Comparison of ENCODE assay signal across 17 mouse cellular contexts in the genomic region with DNA sequence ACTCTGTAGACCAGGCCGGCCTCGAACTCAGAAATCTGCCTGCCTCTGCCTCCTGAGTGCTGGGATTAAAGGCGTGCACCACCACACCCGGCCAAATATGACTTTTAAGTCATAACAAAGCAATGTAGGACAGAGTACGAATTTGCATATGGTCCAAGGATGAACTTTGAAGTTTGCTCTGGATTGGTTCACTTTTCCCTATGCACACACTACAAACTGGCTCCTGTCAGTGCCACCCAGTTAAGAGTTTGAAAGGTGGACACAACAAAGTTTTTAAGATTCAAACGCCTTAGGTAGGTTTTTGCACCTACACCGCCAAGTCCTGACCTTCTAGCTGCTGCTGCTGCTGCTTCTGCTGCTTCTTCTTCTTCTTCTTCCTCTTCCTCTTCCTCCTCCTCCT. TPM values are rescaled to one million over a fixed set of nuclear protein-coding genes. Genes with fewer than 3 reads are reported as not detected.
DNase-seq lines count a peak whose midpoint lies in the region; ATAC-seq and TF ChIP-seq lines count a peak whose summit lies in the region.
"Had no signal": no experiment of that assay in that cellular context is flagged by ENCODE, and none has a peak within 500 bp of the region (broad histone marks: within the 10 kb centered on the region; RNA-seq: fewer than 3 reads in every experiment).

No protein-coding gene starts in this region.

- 86% methylated on average over 7 of the region's 7 CpGs for WGBS in embryonic facial prominence, embryonic 13.5 days
- WGBS in embryonic facial prominence, embryonic 10.5 days = 88% methylated on average over 7 of the region's 7 CpGs
- 87% methylated on average over 7 of the region's 7 CpGs for WGBS in limb, embryonic 12.5 days
- WGBS in limb, embryonic 10.5 days = 88% methylated on average over 7 of the region's 7 CpGs
- WGBS in lung, embryonic 14.5 days = 84% methylated on average over 7 of the region's 7 CpGs
- 90% methylated on average over 7 of the region's 7 CpGs for WGBS in lung, adult 2 months

- H3K9me3 ChIP-seq in embryonic facial prominence, embryonic 13.5 days = no peaks in the 10 kb centered on the region
- H3K9me3 ChIP-seq in embryonic facial prominence, embryonic 10.5 days = no peaks in the 10 kb centered on the region
- no peaks in the 10 kb centered on the region for H3K9me3 ChIP-seq in limb, embryonic 12.5 days
- H3K9me3 ChIP-seq in limb, embryonic 10.5 days (replicated peaks) = no peaks in the 10 kb centered on the region
- no peaks in the 10 kb centered on the region for H3K9me3 ChIP-seq in lung, embryonic 14.5 days (ENCODE audit: low read depth, low read length)
- H3K9me3 ChIP-seq: forebrain, embryonic 13.5 days; hindbrain, embryonic 12.5 days had no signal

- H3K4me2 ChIP-seq in embryonic facial prominence, embryonic 13.5 days = peak overlapping the region; percentile 78; the same call in 1 of the 2 replicates
- H3K4me2 ChIP-seq in limb, embryonic 12.5 days = peak overlapping the region; percentile 80; the same call in 1 of the 2 replicates
- peak overlapping the region; percentile 83; the same call in 1 of the 2 replicates for H3K4me2 ChIP-seq in lung, embryonic 14.5 days
- H3K4me2 ChIP-seq in myocyte (ENCODE audit: low read depth) = no peak overlapping the region

- no peak overlapping the region for H3K27ac ChIP-seq in embryonic facial prominence, embryonic 13.5 days
- no peak overlapping the region for H3K27ac ChIP-seq in embryonic facial prominence, embryonic 10.5 days (replicated peaks)
- no peak overlapping the region for H3K27ac ChIP-seq in limb, embryonic 12.5 days
- no peak overlapping the region for H3K27ac ChIP-seq in limb, embryonic 10.5 days
- H3K27ac ChIP-seq in lung, embryonic 14.5 days (ENCODE audit: low read depth) = no peak overlapping the region
- H3K27ac ChIP-seq: forebrain, embryonic 13.5 days; hindbrain, embryonic 12.5 days had no signal

- peaks cover 31% of the 10 kb centered on the region for H3K79me2 ChIP-seq in myocyte (ENCODE audit: control insufficient read depth, insufficient read depth)

- no peak overlapping the region for H3K4me3 ChIP-seq in embryonic facial prominence, embryonic 13.5 days
- H3K4me3 ChIP-seq in embryonic facial prominence, embryonic 10.5 days = no peak overlapping the region
- no peak overlapping the region for H3K4me3 ChIP-seq in limb, embryonic 12.5 days (replicated peaks)
- H3K4me3 ChIP-seq in limb, embryonic 10.5 days = no peak overlapping the region
- no peak overlapping the region for H3K4me3 ChIP-seq in lung, embryonic 14.5 days (ENCODE audit: low read depth, low read length)
- H3K4me3 ChIP-seq in lung, adult 2 months (replicated peaks; ENCODE audit: extremely low read depth, low read depth, low read length) = no peak overlapping the region
- peak overlapping the region; percentile 57 for H3K4me3 ChIP-seq in myocyte

- TF ChIP-seq POLR2A in lung, adult 2 months (IDR thresholded peaks at IDR 0.05; ENCODE audit: borderline replicate concordance, extremely low read depth, low read depth, low read length) = no peak
- no peak for TF ChIP-seq POLR2A in myocyte (IDR thresholded peaks at IDR 0.05; ENCODE audit: insufficient read length, low read depth)

- peak overlapping the region; percentile 42 for H3ac ChIP-seq in myocyte (ENCODE audit: control insufficient read depth, insufficient read length)

- no peak for DNase-seq in embryonic facial prominence, embryonic 10.5 days (ENCODE audit: low spot score)
- DNase-seq in limb, embryonic 10.5 days (ENCODE audit: low spot score) = no peak
- no peak for DNase-seq in lung, embryonic 14.5 days
- DNase-seq in lung, adult 2 months = no peak
- DNase-seq: adrenal gland, postnatal 36 days; B cell, adult 2 months; forebrain, postnatal 0 days; gastrocnemius, postnatal 14 days; heart, postnatal 4 days had no signal

- H3K4me1 ChIP-seq in embryonic facial prominence, embryonic 13.5 days = peaks cover 41% of the 10 kb centered on the region
- peaks cover 62% of the 10 kb centered on the region for H3K4me1 ChIP-seq in embryonic facial prominence, embryonic 10.5 days
- peaks cover 32% of the 10 kb centered on the region for H3K4me1 ChIP-seq in limb, embryonic 12.5 days (replicated peaks)
- H3K4me1 ChIP-seq in limb, embryonic 10.5 days = peaks cover 48% of the 10 kb centered on the region
- peaks cover 14% of the 10 kb centered on the region; the same call in 1 of the 2 replicates for H3K4me1 ChIP-seq in lung, embryonic 14.5 days (ENCODE audit: insufficient read depth)
- H3K4me1 ChIP-seq in lung, adult 2 months (ENCODE audit: control insufficient read depth, insufficient read depth, low read length) = peaks cover 6% of the 10 kb centered on the region

- no peaks in the 10 kb centered on the region for H3K27me3 ChIP-seq in embryonic facial prominence, embryonic 13.5 days
- H3K27me3 ChIP-seq in embryonic facial prominence, embryonic 10.5 days (replicated peaks; ENCODE audit: low read depth, poor library complexity, severe bottlenecking) = peaks cover 40% of the 10 kb centered on the region
- no peaks in the 10 kb centered on the region for H3K27me3 ChIP-seq in limb, embryonic 12.5 days
- H3K27me3 ChIP-seq in limb, embryonic 10.5 days (ENCODE audit: low read depth, poor library complexity, severe bottlenecking) = no peaks in the 10 kb centered on the region
- H3K27me3 ChIP-seq in lung, embryonic 14.5 days (ENCODE audit: insufficient read depth, low read length) = no peaks in the 10 kb centered on the region
- H3K27me3 ChIP-seq in myocyte (ENCODE audit: control insufficient read depth, insufficient read depth, insufficient read length) = no peaks in the 10 kb centered on the region

- ATAC-seq in embryonic facial prominence, embryonic 13.5 days (ENCODE audit: insufficient number of reproducible peaks, insufficient read depth, low FRiP score, low TSS enrichment, low read depth) = no peak
- ATAC-seq in limb, embryonic 12.5 days (ENCODE audit: insufficient number of reproducible peaks, insufficient read depth, low FRiP score, low TSS enrichment, low read depth) = no peak
- ATAC-seq in lung, embryonic 14.5 days (ENCODE audit: insufficient read depth) = no peak
- ATAC-seq: CD4-positive, CD25-positive, alpha-beta regulatory T cell, adult 4 months; forebrain, postnatal 0 days had no signal

- no peak for TF ChIP-seq CTCF in lung, embryonic 14.5 days (IDR thresholded peaks at IDR 0.05; ENCODE audit: low read depth)
- no peak for TF ChIP-seq CTCF in lung, adult 2 months (IDR thresholded peaks at IDR 0.05; ENCODE audit: insufficient read depth, low read length)

- H3K36me3 ChIP-seq in embryonic facial prominence, embryonic 13.5 days = no peaks in the 10 kb centered on the region
- H3K36me3 ChIP-seq in embryonic facial prominence, embryonic 10.5 days (replicated peaks) = no peaks in the 10 kb centered on the region
- no peaks in the 10 kb centered on the region for H3K36me3 ChIP-seq in limb, embryonic 12.5 days
- no peaks in the 10 kb centered on the region for H3K36me3 ChIP-seq in limb, embryonic 10.5 days
- no peaks in the 10 kb centered on the region for H3K36me3 ChIP-seq in lung, embryonic 14.5 days (ENCODE audit: insufficient read depth)
- no peaks in the 10 kb centered on the region for H3K36me3 ChIP-seq in myocyte (ENCODE audit: control insufficient read depth, insufficient read depth)
- H3K36me3 ChIP-seq: G1E; hindbrain, embryonic 12.5 days had no signal

- no peak overlapping the region for H3K9ac ChIP-seq in embryonic facial prominence, embryonic 13.5 days
- no peak overlapping the region for H3K9ac ChIP-seq in limb, embryonic 12.5 days (replicated peaks)
- no peak overlapping the region for H3K9ac ChIP-seq in lung, embryonic 14.5 days

TF ChIP-seq in myocyte, 11 proteins besides CTCF, POLR2A, EP300 and RAD21:
- no peak for TF ChIP-seq REST (IDR thresholded peaks at IDR 0.05; ENCODE audit: insufficient read depth, insufficient read length)
- TF ChIP-seq MAX (IDR thresholded peaks at IDR 0.05; ENCODE audit: low read depth) = no peak
- TF ChIP-seq POLR2AphosphoS2 (IDR thresholded peaks at IDR 0.05; ENCODE audit: insufficient read length, low read depth) = no peak
- TF ChIP-seq USF1 (IDR thresholded peaks at IDR 0.05; ENCODE audit: low read depth) = no peak
- no peak for TF ChIP-seq MYOG (IDR thresholded peaks at IDR 0.05; ENCODE audit: control insufficient read depth in 1 of 3, insufficient read depth in 1 of 3, insufficient read length in 2 of 3, low read depth in 2 of 3)
- TF ChIP-seq SRF (IDR thresholded peaks at IDR 0.05; ENCODE audit: control insufficient read depth, insufficient read length, low read depth) = no peak
- TF ChIP-seq E2F4 (IDR thresholded peaks at IDR 0.05; ENCODE audit: insufficient read depth) = no peak
- no peak for TF ChIP-seq TCF12 (IDR thresholded peaks at IDR 0.05; ENCODE audit: insufficient read depth, poor library complexity, severe bottlenecking)
- TF ChIP-seq MYOD1 (IDR thresholded peaks at IDR 0.05; ENCODE audit: control insufficient read depth in 1 of 3, insufficient read length in 2 of 3, low read depth in 2 of 3) = no peak
- TF ChIP-seq TCF3 (IDR thresholded peaks at IDR 0.05; ENCODE audit: insufficient read length, low read depth) = no peak
- TF ChIP-seq CEBPB (IDR thresholded peaks at IDR 0.05; ENCODE audit: insufficient read depth, poor library complexity, severe bottlenecking) = no peak
TF ChIP-seq in myocyte: peak in this region for 0.

RNA-seq across cellular contexts. Expression of gene Itgb5, which starts 1.0 kb away (rescaled TPM):
- 47.7 and 94.8 TPM in 2 replicates for polyA plus RNA-seq in embryonic facial prominence, embryonic 13.5 days (2015; fragmentation: Nextera tagmentation; extraction: Ambion mirVana)
- polyA plus RNA-seq in embryonic facial prominence, embryonic 10.5 days (2016; fragmentation: Nextera tagmentation; extraction: Ambion mirVana) = 62.1 and 64.1 TPM in 2 replicates
- polyA plus RNA-seq in limb, embryonic 12.5 days (2016; fragmentation: Nextera tagmentation; extraction: Ambion mirVana) = 77.9 and 86.0 TPM in 2 replicates
- 64.3 and 67.1 TPM in 2 replicates for polyA plus RNA-seq in limb, embryonic 10.5 days (2016; fragmentation: Nextera tagmentation; extraction: Ambion mirVana)
- polyA plus RNA-seq in lung, embryonic 14.5 days (2014; fragmentation: Nextera tagmentation; extraction: Ambion mirVana) = 57.5 and 64.5 TPM in 2 replicates
- polyA plus RNA-seq in lung, adult 2 months (2012; rRNA removed) = 114 and 144 TPM in 2 replicates
- polyA plus RNA-seq in myocyte (2012; fragmentation: generic; extraction: Trizol) = 114 TPM

RNA-seq across cellular contexts. Expression of gene Muc13, which starts 34.7 kb away (rescaled TPM):
- 0.11 and 2.1 TPM in 2 replicates for polyA plus RNA-seq in embryonic facial prominence, embryonic 13.5 days (2015; fragmentation: Nextera tagmentation; extraction: Ambion mirVana)
- 0.10 and 0.14 TPM in 2 replicates for polyA plus RNA-seq in embryonic facial prominence, embryonic 10.5 days (2016; fragmentation: Nextera tagmentation; extraction: Ambion mirVana)
- 0.11 and 0.18 TPM in 2 replicates for polyA plus RNA-seq in limb, embryonic 12.5 days (2016; fragmentation: Nextera tagmentation; extraction: Ambion mirVana)
- polyA plus RNA-seq in limb, embryonic 10.5 days (2016; fragmentation: Nextera tagmentation; extraction: Ambion mirVana) = 0.16 and 0.21 TPM in 2 replicates
- not detected in 2 replicates for polyA plus RNA-seq in lung, embryonic 14.5 days (2014; fragmentation: Nextera tagmentation; extraction: Ambion mirVana)
- polyA plus RNA-seq in lung, adult 2 months (2012; rRNA removed) = 0.25 and 5.1 TPM in 2 replicates
- 0.05 TPM for polyA plus RNA-seq in myocyte (2012; fragmentation: generic; extraction: Trizol)
- polyA plus RNA-seq: forebrain, embryonic 13.5 days; forebrain, postnatal 0 days; heart, embryonic 14.5 days had no signal
